In genomic region chr1:26685952-26686693, GRCm38 (mm10) we compare ENCODE assay signal across 8 mouse cellular contexts. TPM values are rescaled to one million over a fixed set of nuclear protein-coding genes. Genes with fewer than 3 reads are reported as not detected.
DNase-seq lines count a peak whose midpoint lies in the region; ATAC-seq lines count a peak whose summit lies in the region.

No protein-coding gene starts in this region.

- ATAC-seq in lung, embryonic 15.5 days (ENCODE audit: borderline replicate concordance, extremely low read depth, low FRiP score, low TSS enrichment), result peak; percentile 51; the same call in 1 of the 2 replicates
- ATAC-seq in embryonic facial prominence, embryonic 12.5 days (ENCODE audit: insufficient number of reproducible peaks, insufficient read depth, low FRiP score, low TSS enrichment), result peak; percentile 49; the same call in 1 of the 2 replicates
- 0 out of 2 replicates have a peak, but pooled peaks have one; percentile 22 for ATAC-seq in limb, embryonic 11.5 days (ENCODE audit: insufficient number of reproducible peaks, low FRiP score, low TSS enrichment, low read depth)
- ATAC-seq in kidney, embryonic 15.5 days (replicated peaks; ENCODE audit: low FRiP score), result no peak

- no peak overlapping the region for H3K9ac ChIP-seq in lung, embryonic 15.5 days
- H3K9ac ChIP-seq in embryonic facial prominence, embryonic 12.5 days, result no peak overlapping the region
- no peak overlapping the region for H3K9ac ChIP-seq in limb, embryonic 11.5 days (ENCODE audit: low read length)
- no peak overlapping the region for H3K9ac ChIP-seq in kidney, embryonic 15.5 days

- H3K4me2 ChIP-seq in lung, embryonic 15.5 days, result no peak overlapping the region
- no peak overlapping the region for H3K4me2 ChIP-seq in embryonic facial prominence, embryonic 12.5 days (replicated peaks)
- H3K4me2 ChIP-seq in limb, embryonic 11.5 days (ENCODE audit: low read depth, severe bottlenecking), result no peak overlapping the region
- no peak overlapping the region for H3K4me2 ChIP-seq in kidney, embryonic 15.5 days

- H3K27me3 ChIP-seq in lung, embryonic 15.5 days, result no peaks in the 10 kb centered on the region
- H3K27me3 ChIP-seq in embryonic facial prominence, embryonic 12.5 days, result no peaks in the 10 kb centered on the region
- H3K27me3 ChIP-seq in limb, embryonic 11.5 days (ENCODE audit: control insufficient read depth, insufficient read depth, low read length), result no peaks in the 10 kb centered on the region
- H3K27me3 ChIP-seq in splenic B cell, adult 2 months (ENCODE audit: control insufficient read depth, insufficient read depth, low read length, poor library complexity, severe bottlenecking), result no peaks in the 10 kb centered on the region
- no peaks in the 10 kb centered on the region for H3K27me3 ChIP-seq in kidney, embryonic 15.5 days

- no peaks in the 10 kb centered on the region for H3K4me1 ChIP-seq in lung, embryonic 15.5 days
- H3K4me1 ChIP-seq in embryonic facial prominence, embryonic 12.5 days, result no peaks in the 10 kb centered on the region
- H3K4me1 ChIP-seq in limb, embryonic 11.5 days (ENCODE audit: control insufficient read depth, insufficient read depth, low read length), result no peaks in the 10 kb centered on the region
- no peaks in the 10 kb centered on the region for H3K4me1 ChIP-seq in kidney, embryonic 15.5 days

- H3K27ac ChIP-seq in lung, embryonic 15.5 days, result no peak overlapping the region
- no peak overlapping the region for H3K27ac ChIP-seq in embryonic facial prominence, embryonic 12.5 days
- no peak overlapping the region for H3K27ac ChIP-seq in limb, embryonic 11.5 days (replicated peaks; ENCODE audit: low read depth, low read length)
- no peak overlapping the region for H3K27ac ChIP-seq in kidney, embryonic 15.5 days

- H3K36me3 ChIP-seq in lung, embryonic 15.5 days, result no peaks in the 10 kb centered on the region
- no peaks in the 10 kb centered on the region for H3K36me3 ChIP-seq in embryonic facial prominence, embryonic 12.5 days
- no peaks in the 10 kb centered on the region for H3K36me3 ChIP-seq in limb, embryonic 11.5 days (ENCODE audit: control insufficient read depth, insufficient read depth, low read length)
- no peaks in the 10 kb centered on the region for H3K36me3 ChIP-seq in splenic B cell, adult 2 months (ENCODE audit: control insufficient read depth, insufficient read depth, low read length, poor library complexity, severe bottlenecking)
- H3K36me3 ChIP-seq in kidney, embryonic 15.5 days, result no peaks in the 10 kb centered on the region

- H3K4me3 ChIP-seq in lung, embryonic 15.5 days, result no peak overlapping the region
- H3K4me3 ChIP-seq in embryonic facial prominence, embryonic 12.5 days, result no peak overlapping the region
- H3K4me3 ChIP-seq in limb, embryonic 11.5 days (ENCODE audit: low read depth, low read length), result no peak overlapping the region
- no peak overlapping the region for H3K4me3 ChIP-seq in kidney, embryonic 15.5 days (replicated peaks)

- no peaks in the 10 kb centered on the region for H3K9me3 ChIP-seq in lung, embryonic 15.5 days
- H3K9me3 ChIP-seq in embryonic facial prominence, embryonic 12.5 days, result no peaks in the 10 kb centered on the region
- no peaks in the 10 kb centered on the region for H3K9me3 ChIP-seq in limb, embryonic 11.5 days (ENCODE audit: control insufficient read depth, low read length)
- no peaks in the 10 kb centered on the region for H3K9me3 ChIP-seq in kidney, embryonic 15.5 days (replicated peaks)

- DNase-seq in lung, postnatal 25 days (ENCODE audit: low spot score), result no peak
- DNase-seq in limb, embryonic 11.5 days (ENCODE audit: low spot score), result peak; percentile 31
- peak; percentile 14 for DNase-seq in splenic B cell, adult 2 months (ENCODE audit: low read depth, low spot score)
- no peak for DNase-seq in frontal cortex, postnatal 10 days (ENCODE audit: low spot score in 2 of 2)
- no peak for DNase-seq in yolk sac, embryonic 10.5 days (ENCODE audit: low spot score)

RNA-seq across cellular contexts. Expression of gene 4931408C20Rik, which starts 1.1 kb away (rescaled TPM):
- not detected in 2 replicates for polyA plus RNA-seq in lung, embryonic 15.5 days (2015; fragmentation: Nextera tagmentation; extraction: Ambion mirVana)
- not detected in 2 replicates for polyA plus RNA-seq in embryonic facial prominence, embryonic 12.5 days (2016; fragmentation: Nextera tagmentation; extraction: Ambion mirVana)
- polyA plus RNA-seq in limb, embryonic 11.5 days (2014; fragmentation: Nextera tagmentation; extraction: Ambion mirVana), result not detected in 2 replicates
- polyA plus RNA-seq in kidney, embryonic 15.5 days (2015; fragmentation: Nextera tagmentation; extraction: Ambion mirVana), result not detected in 2 replicates

Comparison
In these comparisons a context has a peak if more than half of its experiments do, and no peak if none do; other contexts are left out.
1. DNase-seq: peak in limb, embryonic 11.5 days (single experiment) and splenic B cell, adult 2 months (single experiment); none in lung, postnatal 25 days (single experiment), frontal cortex, postnatal 10 days (0 of 2) and yolk sac, embryonic 10.5 days (single experiment).